Mouse (Mus musculus) hindbrain, embryonic 10.5 days (tissue): ENCODE measurements at regions not wholly inside any gene's neighbourhood (a gene's known extent, or its start where the extent isn't known, plus 50 kb on each side); places are given as distances from the start of the nearest gene placed in this dataset.

Source experiments
- DNase-seq: peaks from one replicate; pipeline ENCODE4 v3.0.0-alpha.2; 2017; ENCODE audit warnings: low spot score
- H3K27ac ChIP-seq: fragments of 300-500 bp; sonication (generic); 2 replicates; pipeline ENCODE4 v1.5.1; 2016; ENCODE audit warnings: mild to moderate bottlenecking, moderate library complexity
- H3K27me3 ChIP-seq: fragments of 300-500 bp; sonication (generic); 2 replicates; pipeline ENCODE4 v1.6.1; 2016; ENCODE audit warnings: mild to moderate bottlenecking; ENCODE audit not compliant: poor library complexity, insufficient read depth, severe bottlenecking
- H3K36me3 ChIP-seq: fragments of 300-500 bp; sonication (generic); 2 replicates; pipeline ENCODE4 v1.6.1; 2016; ENCODE audit warnings: mild to moderate bottlenecking, moderate library complexity
- H3K4me1 ChIP-seq: fragments of 300-500 bp; sonication (generic); replicated peaks from 2 replicates; pipeline ENCODE4 v1.6.1; 2016; ENCODE audit warnings: mild to moderate bottlenecking
- H3K4me3 ChIP-seq: fragments of 300-500 bp; sonication (generic); 2 replicates; pipeline ENCODE4 v1.5.1; 2016; ENCODE audit warnings: mild to moderate bottlenecking, moderate library complexity
- H3K9me3 ChIP-seq: fragments of 300-500 bp; sonication (generic); 2 replicates; pipeline ENCODE4 v1.6.1; 2016; ENCODE audit warnings: mild to moderate bottlenecking, moderate library complexity
- WGBS: fragments of 180-500 bp; shearing (Covaris S2); methylation state at CpG from one replicate; pipeline ENCODE4 v1.1.7; 2016; 5-methylcytosine and 5-hydroxymethylcytosine counted together

GRCm38 (mm10) chr3:41857446-41857845 lies 115.0 kb downstream of the D3Ertd751e start:
- 81% methylated on average over 2 of the region's 2 CpGs for WGBS
- no peak overlapping the region for H3K4me3 ChIP-seq
- no peak overlapping the region for H3K27ac ChIP-seq
- H3K27me3 ChIP-seq = no peaks in the 10 kb centered on the region
- no peaks in the 10 kb centered on the region for H3K4me1 ChIP-seq
- H3K9me3 ChIP-seq = no peaks in the 10 kb centered on the region
- H3K36me3 ChIP-seq = no peaks in the 10 kb centered on the region
- no peak for DNase-seq

- Histone ChIP-seq H3K36me3 (no peaks in the 10 kb centered on the region), H3K9me3 (no peaks in the 10 kb centered on the region), H3K27me3 (no peaks in the 10 kb centered on the region), H3K4me1 (no peaks in the 10 kb centered on the region), H3K27ac (no peak overlapping the region), H3K4me3 (no peak overlapping the region)
- no peak for DNase-seq
These were observed 120.3 kb downstream of the D3Ertd751e start for GRCm38 (mm10) chr3:41862674-41863073.

- Histone ChIP-seq H3K4me3 (no peak overlapping the region), H3K4me1 (no peaks in the 10 kb centered on the region), H3K27ac (no peak overlapping the region), H3K36me3 (no peaks in the 10 kb centered on the region), H3K9me3 (no peaks in the 10 kb centered on the region), H3K27me3 (no peaks in the 10 kb centered on the region)
- 89% methylated on average over 6 of the region's 6 CpGs for WGBS
- no peak for DNase-seq
These were observed 166.5 kb downstream of the D3Ertd751e start for GRCm38 (mm10) chr3:41908952-41909351.

GRCm38 (mm10) chr3:41913190-41913589 lies 170.8 kb downstream of the D3Ertd751e start:
- Histone ChIP-seq H3K9me3 (no peaks in the 10 kb centered on the region), H3K4me1 (no peaks in the 10 kb centered on the region), H3K27ac (no peak overlapping the region), H3K36me3 (no peaks in the 10 kb centered on the region), H3K4me3 (no peak overlapping the region), H3K27me3 (no peaks in the 10 kb centered on the region)
- 90% methylated on average over 2 of the region's 2 CpGs for WGBS
- no peak for DNase-seq

GRCm38 (mm10) chr3:41939843-41940242 lies 197.4 kb downstream of the D3Ertd751e start:
- H3K27ac ChIP-seq = no peak overlapping the region
- no peak for DNase-seq
- H3K36me3 ChIP-seq = no peaks in the 10 kb centered on the region
- H3K4me1 ChIP-seq = no peaks in the 10 kb centered on the region
- H3K4me3 ChIP-seq = no peak overlapping the region
- 68% methylated on average over 4 of the region's 4 CpGs for WGBS
- H3K27me3 ChIP-seq = no peaks in the 10 kb centered on the region
- H3K9me3 ChIP-seq = no peaks in the 10 kb centered on the region

GRCm38 (mm10) chr3:41942964-41943363 lies 200.6 kb downstream of the D3Ertd751e start:
- Histone ChIP-seq H3K9me3 (no peaks in the 10 kb centered on the region), H3K36me3 (no peaks in the 10 kb centered on the region), H3K27me3 (no peaks in the 10 kb centered on the region), H3K27ac (no peak overlapping the region), H3K4me3 (no peak overlapping the region), H3K4me1 (peaks cover 11% of the 10 kb centered on the region)
- 63% methylated on average over 6 of the region's 6 CpGs for WGBS
- DNase-seq = no peak

GRCm38 (mm10) chr3:41949404-41949803 lies 207.0 kb downstream of the D3Ertd751e start:
- WGBS = 84% methylated on average over 2 of the region's 2 CpGs
- H3K27ac ChIP-seq = no peak overlapping the region
- DNase-seq = no peak
- H3K4me3 ChIP-seq = no peak overlapping the region
- no peaks in the 10 kb centered on the region for H3K36me3 ChIP-seq
- H3K9me3 ChIP-seq = no peaks in the 10 kb centered on the region
- no peaks in the 10 kb centered on the region for H3K27me3 ChIP-seq
- H3K4me1 ChIP-seq = peaks cover 12% of the 10 kb centered on the region

GRCm38 (mm10) chr3:41957385-41957784 lies 215.0 kb downstream of the D3Ertd751e start:
- Histone ChIP-seq H3K36me3 (no peaks in the 10 kb centered on the region), H3K27ac (no peak overlapping the region), H3K9me3 (no peaks in the 10 kb centered on the region), H3K4me1 (no peaks in the 10 kb centered on the region), H3K4me3 (no peak overlapping the region), H3K27me3 (no peaks in the 10 kb centered on the region)
- peak; percentile 51 for DNase-seq
- WGBS = 48% methylated on average over 3 of the region's 3 CpGs

- DNase-seq = no peak
- H3K4me3 ChIP-seq = no peak overlapping the region
- 89% methylated on average over 2 of the region's 2 CpGs for WGBS
- no peak overlapping the region for H3K27ac ChIP-seq
- H3K4me1 ChIP-seq = no peaks in the 10 kb centered on the region
- no peaks in the 10 kb centered on the region for H3K36me3 ChIP-seq
- H3K9me3 ChIP-seq = no peaks in the 10 kb centered on the region
- H3K27me3 ChIP-seq = no peaks in the 10 kb centered on the region
These were observed 217.8 kb downstream of the D3Ertd751e start for GRCm38 (mm10) chr3:41960209-41960608.

GRCm38 (mm10) chr3:41962923-41963322 lies 220.5 kb downstream of the D3Ertd751e start:
- 88% methylated on average over 7 of the region's 7 CpGs for WGBS
- Histone ChIP-seq H3K4me3 (no peak overlapping the region), H3K27me3 (no peaks in the 10 kb centered on the region), H3K36me3 (no peaks in the 10 kb centered on the region), H3K27ac (no peak overlapping the region), H3K4me1 (no peaks in the 10 kb centered on the region), H3K9me3 (no peaks in the 10 kb centered on the region)
- DNase-seq = no peak

- no peak for DNase-seq
- no peaks in the 10 kb centered on the region for H3K9me3 ChIP-seq
- no peak overlapping the region for H3K4me3 ChIP-seq
- H3K27me3 ChIP-seq = no peaks in the 10 kb centered on the region
- WGBS = 81% methylated on average over 5 of the region's 5 CpGs
- H3K36me3 ChIP-seq = no peaks in the 10 kb centered on the region
- no peaks in the 10 kb centered on the region for H3K4me1 ChIP-seq
- no peak overlapping the region for H3K27ac ChIP-seq
These were observed 264.4 kb downstream of the D3Ertd751e start for GRCm38 (mm10) chr3:42006672-42007265.

GRCm38 (mm10) chr3:42023187-42023586 lies 280.8 kb downstream of the D3Ertd751e start:
- Histone ChIP-seq H3K4me1 (no peaks in the 10 kb centered on the region), H3K27ac (no peak overlapping the region), H3K36me3 (no peaks in the 10 kb centered on the region), H3K4me3 (no peak overlapping the region), H3K27me3 (no peaks in the 10 kb centered on the region), H3K9me3 (no peaks in the 10 kb centered on the region)
- 87% methylated on average over 5 of the region's 5 CpGs for WGBS
- no peak for DNase-seq

- DNase-seq = peak; percentile 3
- H3K27me3 ChIP-seq = no peaks in the 10 kb centered on the region
These were observed 297.2 kb downstream of the D3Ertd751e start for GRCm38 (mm10) chr3:42039632-42040031.

GRCm38 (mm10) chr3:42040270-42040812 lies 297.9 kb downstream of the D3Ertd751e start:
- no peak overlapping the region for H3K4me3 ChIP-seq
- DNase-seq = no peak
- no peaks in the 10 kb centered on the region for H3K9me3 ChIP-seq
- no peaks in the 10 kb centered on the region for H3K27me3 ChIP-seq
- 82% methylated on average over 2 of the region's 2 CpGs for WGBS
- no peak overlapping the region for H3K27ac ChIP-seq
- H3K4me1 ChIP-seq = no peaks in the 10 kb centered on the region
- H3K36me3 ChIP-seq = no peaks in the 10 kb centered on the region

More at GRCm38 (mm10) chr3:42039632-42040031, 297.2 kb downstream of the D3Ertd751e start:
- no peaks in the 10 kb centered on the region for H3K36me3 ChIP-seq
- H3K4me3 ChIP-seq = no peak overlapping the region
- H3K9me3 ChIP-seq = no peaks in the 10 kb centered on the region
- 23% methylated on average over 4 of the region's 4 CpGs for WGBS
- no peak overlapping the region for H3K27ac ChIP-seq
- no peaks in the 10 kb centered on the region for H3K4me1 ChIP-seq
